Mouse (Mus musculus) G1E-ER4 (cell line): ENCODE measurements around the gene Ncoa4. TPM values are rescaled to one million over a fixed set of nuclear protein-coding genes. Genes with fewer than 3 reads are reported as not detected.

ENCODE experiments used
- GATA1 ChIP-seq: IDR thresholded peaks from one replicate; pipeline ENCODE4 v1.8.0; 2012; ENCODE audit warnings: low read length, inconsistent platforms
- polyA plus RNA-seq: library from polyadenylated mRNA; stranded (reverse); fragments of >175 nt; gene quantifications from 2 replicates; pipeline ENCODE4 v1.2.3, GENCODE M21; 2012

Ncoa4 gene
- polyA plus RNA-seq, 1 experiment, result 3.7 TPM

DNA sequence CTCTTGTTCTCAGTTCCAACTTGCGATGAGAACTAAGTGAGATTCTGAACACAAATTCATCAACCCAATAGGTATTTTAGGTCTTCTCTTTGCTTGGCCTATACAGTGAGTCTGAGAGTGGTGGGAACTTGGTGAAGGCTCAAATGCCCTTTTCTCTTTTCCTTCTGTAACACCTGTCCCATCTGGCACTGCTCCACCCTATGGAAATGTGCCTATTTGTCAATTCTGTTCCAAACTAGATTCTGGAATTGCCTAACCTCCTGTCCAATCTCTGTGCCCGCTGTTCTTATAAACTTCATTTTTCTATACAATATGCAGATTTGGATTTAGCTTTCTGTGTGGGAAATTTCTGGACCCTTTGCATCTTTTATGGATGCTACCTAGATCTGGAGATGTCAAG, 6.5 kb upstream of the Ncoa4 start:
- no peak for TF ChIP-seq GATA1

DNA sequence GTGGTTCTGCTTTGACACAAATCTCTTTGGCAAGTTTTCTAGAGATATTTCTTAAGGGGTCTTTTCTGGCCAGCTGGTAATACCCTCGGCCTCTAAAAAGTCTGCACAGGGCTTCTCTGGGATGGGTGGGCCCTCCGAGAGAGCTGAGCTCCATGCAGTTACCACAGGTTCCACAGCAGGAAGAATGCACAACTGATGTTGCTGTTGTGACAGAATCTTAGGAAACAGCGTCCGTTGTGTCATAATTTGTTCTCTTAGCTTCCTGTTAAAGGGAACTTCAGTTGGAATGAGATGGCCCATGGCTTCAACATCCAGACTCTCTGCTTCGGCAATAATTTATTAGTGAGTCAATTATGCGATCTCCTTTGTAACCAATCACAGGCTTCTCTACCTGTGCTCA, 4.9 kb upstream of the Ncoa4 start:
- no peak for TF ChIP-seq GATA1

DNA sequence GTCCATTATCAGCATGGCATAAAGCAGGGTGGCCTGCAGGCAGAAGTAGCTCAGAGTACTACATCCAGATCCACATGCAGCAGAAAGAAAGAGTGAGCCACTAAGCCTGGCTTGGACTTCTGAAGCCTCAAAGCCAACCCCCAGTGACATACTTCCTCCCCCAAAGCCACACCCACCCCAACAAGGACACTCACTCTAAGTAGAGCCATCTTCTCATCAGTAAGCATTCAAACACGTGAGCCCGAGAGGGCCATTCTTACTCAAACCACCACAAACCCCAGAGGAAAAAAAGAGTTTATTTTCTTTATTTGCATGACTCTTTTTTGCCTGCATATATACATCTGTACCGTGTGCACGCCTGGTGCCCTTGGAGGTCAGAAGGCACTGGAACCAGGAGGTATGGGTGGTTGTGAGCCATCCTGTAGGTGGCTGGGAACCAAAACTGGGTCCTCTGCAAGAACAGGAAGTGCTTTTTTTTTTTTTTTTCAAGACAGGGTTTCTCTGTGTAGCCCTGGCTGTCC, 455 bp upstream of the Ncoa4 start:
- no peak for TF ChIP-seq GATA1

DNA sequence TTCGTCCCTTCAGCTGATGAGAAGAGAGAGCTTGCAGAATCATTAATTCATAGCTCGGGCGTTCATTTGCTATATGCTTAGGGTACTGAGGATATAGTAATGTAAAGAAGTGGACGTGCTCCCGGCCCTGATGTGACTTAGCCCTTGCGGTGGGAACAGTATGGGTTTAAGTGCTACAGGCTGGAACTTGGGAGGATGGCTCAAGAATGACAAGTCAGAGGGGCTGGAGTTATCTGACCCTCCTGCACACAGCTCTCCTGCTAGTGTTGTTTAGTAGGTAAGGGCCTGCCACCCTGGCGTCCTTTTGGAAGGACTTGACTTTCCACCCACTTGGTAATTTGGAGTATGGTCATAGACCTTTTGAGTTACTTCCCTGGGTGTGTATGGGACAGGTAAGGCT, 898 bp downstream of the Ncoa4 start:
- no peak for TF ChIP-seq GATA1

DNA sequence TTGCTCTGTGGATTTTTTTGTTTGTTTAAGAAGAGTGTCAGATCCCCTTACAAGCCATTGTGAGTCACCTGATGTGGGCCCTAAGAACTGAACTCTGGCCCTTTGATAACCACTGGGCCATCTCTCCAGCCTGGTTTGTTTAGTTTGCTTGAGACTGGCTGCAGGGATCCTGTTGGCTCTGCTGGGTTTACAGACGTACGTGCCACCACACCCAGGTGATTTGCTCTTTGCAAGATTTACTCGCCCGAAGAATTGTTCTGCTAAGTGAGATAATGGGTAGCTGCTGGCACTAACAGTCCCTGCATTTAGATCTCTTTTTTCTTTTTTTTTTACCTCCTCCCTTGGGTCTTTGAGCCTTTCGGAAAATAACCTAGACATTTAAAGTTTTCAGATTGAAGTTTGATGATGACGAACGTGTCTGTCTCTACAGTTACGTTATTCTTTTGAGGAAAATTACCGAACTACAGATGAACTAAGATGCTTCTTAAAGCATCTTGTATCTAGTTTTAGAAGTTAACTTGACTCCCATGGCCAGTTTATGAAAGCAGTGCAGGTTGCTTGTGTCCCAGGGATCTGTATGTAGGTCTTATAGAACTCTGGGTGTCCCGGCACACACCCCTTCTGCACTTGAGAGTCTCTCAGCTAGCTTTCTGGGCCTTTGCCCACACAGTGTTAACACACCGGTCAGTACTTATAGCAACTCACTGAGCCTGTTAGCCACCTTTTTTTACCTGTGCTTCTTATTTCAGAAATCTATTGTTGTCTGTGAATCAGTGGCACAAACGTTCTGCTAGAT, 1.6 kb downstream of the Ncoa4 start:
- no peak for TF ChIP-seq GATA1

DNA sequence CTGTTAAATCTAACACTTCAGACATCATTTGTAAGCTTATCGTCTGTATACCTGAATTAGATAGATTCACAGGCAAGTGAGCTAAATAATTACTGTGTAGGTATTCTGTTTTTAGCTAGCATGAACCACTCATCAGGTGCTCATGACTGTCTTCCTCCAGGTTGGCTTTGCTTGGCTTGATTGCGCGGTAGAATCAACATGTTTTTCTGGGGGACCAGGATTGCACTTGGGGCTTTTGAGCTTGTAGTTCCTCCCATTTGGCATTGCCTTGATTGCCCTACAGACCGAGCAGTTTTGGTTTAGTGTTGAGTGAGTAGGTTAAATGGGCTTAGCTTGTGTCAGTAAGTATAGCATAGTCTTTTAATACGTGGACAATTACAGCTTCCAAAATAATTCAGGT, 2.6 kb downstream of the Ncoa4 start:
- TF ChIP-seq GATA1, result no peak

DNA sequence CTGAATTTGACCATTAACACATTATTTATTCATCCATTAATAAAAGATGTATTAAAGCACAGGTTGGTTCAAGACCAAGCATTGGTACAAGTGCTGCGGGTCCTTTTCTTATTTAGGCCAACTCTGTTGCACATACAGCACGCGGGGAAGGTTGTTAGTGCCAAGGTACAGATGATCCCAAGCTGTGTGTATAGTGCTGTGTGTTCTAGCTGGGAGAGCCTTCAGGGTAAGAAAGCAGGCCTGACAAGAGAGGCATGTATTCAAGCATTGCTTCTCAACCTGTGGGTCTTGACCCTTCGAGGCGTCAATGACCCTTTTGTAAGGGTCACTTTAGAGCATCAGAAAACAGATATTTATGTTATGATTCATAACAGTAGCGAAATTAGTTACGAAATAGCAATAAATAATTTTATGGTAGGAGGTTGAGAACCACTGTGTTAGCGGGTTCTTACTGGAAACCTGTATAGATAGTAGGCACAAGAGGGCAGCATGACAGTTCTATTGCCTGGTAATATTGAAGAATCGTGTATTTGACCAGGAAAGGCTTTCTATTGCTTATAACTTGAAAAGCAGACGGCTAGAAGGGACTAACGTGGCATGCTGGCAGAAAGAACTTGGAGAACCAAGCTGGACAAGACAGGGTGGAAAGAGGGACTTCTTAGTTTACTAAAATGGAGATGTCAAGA, 3.7 kb downstream of the Ncoa4 start:
- TF ChIP-seq GATA1, result no peak

DNA sequence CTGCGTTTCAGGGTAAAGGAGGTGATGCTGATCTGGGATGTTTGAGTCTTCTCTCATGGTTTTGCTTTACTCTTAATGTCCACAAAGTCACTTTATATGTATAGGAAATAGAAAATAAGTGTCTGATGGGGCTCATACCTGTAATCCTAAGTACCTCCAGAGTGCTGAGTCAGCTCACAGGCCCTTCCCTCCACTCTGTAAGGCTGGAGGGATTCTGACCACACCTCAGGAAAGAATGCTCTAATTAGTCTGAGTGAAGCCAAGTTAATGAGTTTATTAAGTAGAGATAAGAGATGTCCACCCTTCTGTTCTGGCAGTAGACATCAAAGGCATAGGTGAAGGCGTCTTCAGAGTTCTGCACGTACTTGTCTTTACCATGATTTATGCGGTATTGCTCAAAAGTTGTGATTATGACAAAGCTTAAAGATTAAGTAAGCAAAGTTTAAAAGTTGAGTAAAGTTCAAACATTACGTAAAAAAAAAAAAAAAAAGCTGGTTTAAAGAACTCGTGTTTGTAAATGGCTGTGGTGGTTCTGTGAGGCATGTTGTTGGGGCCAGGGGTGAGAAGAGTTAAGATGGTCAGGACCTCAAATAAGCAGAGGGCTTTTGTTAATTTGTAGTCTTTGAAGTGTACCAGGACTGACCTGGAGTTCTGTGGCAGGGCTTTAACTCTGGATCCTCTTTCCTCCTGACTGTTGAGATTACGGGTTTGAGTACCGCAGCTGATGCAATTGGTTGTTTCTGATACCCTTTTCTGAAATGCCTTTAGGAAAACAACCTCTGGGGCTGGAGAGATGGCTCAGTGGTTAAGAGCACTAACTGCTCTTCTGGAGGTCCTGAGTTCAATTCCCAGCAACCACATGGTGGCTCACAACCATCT, 4.7 kb downstream of the Ncoa4 start:
- no peak for TF ChIP-seq GATA1

DNA sequence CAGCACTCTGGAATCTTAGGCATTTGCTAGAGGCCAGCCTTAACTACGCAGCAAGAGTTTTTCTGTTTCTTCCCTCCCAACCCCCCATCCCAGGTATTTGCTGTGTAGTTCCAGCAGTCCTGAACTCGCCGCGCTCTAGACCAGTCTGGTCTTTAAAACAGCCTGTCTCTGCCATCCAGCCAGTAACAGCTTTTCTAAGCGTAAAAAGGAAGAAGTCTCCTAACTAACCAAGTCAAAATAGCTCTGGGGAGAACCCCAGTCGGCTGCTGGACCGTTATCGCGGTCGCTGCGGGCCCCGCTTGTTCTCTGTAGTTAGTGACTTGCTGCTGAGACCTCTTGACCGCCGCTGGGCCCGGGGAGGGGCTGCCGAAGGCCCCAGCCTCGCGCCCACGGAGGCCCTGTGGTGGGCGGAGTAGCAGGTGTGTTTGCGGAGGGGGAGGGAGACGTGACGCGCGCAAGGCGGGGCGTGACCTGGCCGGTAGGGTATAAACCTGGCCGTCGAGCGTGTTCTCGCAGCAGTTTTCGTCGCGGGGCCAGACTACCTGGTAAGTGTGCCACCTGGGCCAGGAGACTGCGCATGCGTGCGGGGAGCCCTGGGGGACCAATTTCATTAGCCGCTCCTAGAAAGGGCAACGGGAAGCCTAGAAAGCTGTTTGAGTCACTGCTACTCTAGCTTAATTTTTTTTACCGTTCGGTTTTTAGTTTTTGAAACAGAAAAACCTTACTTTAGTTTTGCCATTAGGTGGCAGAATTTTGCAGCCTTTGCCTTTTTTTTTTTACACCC, 5.8 kb downstream of the Ncoa4 start:
- no peak for TF ChIP-seq GATA1

DNA sequence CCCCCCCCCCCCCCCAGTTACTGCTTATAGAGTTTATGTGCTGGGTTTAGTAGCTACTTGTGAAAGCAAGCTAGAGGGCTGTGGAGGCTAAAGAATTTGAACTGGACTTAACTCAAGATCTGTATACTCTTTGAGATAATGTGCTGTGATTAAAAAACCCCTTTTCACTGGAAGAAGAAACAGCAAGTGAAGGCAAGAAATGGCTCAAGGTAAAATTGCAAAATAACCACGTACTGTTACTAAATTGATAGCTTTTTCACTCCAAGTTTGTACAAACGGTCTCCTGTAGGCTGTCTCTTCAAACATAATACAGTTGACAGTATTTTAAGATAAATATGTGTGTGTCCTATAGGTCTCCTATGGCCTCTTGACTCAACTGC, 6.4 kb downstream of the Ncoa4 start:
- TF ChIP-seq GATA1, result no peak

DNA sequence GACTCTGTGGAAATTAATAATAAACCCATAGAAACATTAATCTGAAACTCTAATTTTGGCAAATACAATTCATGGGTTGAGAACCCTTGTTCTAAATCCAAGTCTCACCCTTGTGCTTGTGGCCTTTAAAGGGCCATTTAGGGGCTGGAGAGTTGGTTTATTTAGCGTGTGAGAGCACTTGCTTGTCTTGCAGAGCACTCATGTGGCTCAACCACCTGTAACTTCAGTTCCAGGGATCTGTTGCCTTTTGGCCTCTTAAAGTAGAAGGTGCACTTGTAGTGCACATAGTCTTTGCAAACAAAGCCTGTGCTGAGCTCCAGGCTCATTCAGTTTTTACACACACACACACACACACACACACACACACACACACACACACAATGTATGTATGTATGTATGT, 7.2 kb downstream of the Ncoa4 start:
- TF ChIP-seq GATA1, result no peak

DNA sequence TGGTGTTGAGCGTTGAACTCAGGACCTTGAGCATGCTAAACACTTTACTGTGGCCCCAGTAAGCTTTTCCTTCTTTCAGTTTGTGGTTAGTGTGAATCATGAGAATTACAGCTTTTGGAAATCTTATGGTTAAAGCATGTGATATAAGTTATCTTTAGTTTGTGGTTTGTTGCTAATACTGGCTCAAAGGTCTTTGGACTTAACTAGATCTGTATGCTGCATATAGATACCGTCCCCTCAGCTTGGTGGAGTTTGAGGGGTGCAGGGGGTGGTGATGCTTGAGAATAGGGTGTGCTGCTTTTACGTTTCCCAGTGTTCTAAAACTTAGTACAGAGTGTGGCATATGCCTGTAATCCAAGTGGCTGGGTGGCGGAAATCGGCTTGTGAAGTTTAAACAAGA, 7.7 kb downstream of the Ncoa4 start:
- TF ChIP-seq GATA1, result peak; percentile 73

DNA sequence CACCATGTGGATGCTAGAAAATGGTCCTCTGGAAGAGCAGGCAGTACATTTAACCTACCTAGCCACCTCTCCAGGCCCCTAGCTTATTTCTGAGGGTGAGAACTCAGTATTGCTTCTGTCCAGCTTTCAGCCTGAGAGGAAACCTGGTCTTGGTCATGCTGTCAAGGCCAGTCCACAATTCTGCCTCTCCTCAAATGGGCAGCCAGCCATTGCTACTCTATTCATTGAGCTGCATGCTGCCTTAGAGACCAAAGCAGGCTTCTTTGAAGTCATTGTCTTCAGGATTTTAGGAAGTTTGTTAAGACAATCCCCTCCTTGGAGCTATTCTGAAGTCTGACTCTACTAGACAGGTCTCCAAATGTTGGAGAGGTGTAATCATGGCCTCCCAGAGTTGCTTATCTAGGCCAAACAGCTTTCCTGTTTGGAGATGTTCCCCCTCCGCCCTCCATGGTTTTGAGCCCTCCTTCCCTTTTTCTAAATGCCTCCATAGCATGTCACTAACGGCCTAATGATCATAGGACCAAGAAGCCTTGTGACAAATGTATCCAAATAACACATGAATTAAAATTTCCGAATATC, 9.1 kb downstream of the Ncoa4 start:
- TF ChIP-seq GATA1, result peak; percentile 70

DNA sequence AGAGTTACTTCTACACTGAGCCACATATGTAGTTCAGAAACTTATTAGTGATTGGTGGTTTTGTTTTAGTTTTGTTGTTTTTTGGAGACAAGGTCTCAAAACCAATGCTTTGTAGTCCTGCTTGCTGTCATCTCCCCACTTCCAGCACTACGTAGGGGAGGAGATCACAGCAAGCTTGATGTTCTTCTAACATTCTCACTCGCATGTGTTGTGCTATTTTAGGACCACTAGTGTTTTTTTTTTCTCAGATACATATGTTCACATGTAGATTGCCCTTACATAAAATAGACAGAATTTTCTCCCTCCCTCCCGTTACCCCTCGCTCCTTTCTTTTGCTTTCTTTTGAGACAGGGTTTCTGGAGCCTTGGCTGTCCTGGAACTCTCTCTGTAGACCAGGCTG, 10.5 kb downstream of the Ncoa4 start:
- TF ChIP-seq GATA1, result no peak

DNA sequence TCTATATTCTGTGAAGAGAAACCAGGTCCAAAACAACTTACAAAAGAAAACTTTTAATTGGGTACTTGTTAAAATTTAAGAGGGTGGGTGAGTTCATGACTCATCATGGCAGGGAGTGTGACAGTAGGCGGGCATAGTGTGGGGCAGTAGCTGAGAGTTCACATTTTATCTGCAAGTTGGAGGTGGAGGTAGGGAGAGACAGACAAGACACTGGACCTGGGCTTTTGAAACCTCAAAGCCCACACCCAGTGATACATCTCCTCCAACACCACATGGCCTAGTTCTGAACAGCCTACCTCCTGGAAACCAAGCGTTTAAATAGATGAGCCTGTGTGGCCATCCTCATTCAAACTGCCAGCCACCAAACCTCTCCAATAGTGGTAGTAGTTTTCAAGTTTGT, 15.6 kb downstream of the Ncoa4 start:
- no peak for TF ChIP-seq GATA1
